Mouse (Mus musculus) thymus, adult 2 months (tissue): ENCODE data around the gene Btbd8.

Experiments
- CTCF ChIP-seq: fragments of 200-500 bp; IDR thresholded peaks from 2 replicates; pipeline ENCODE4 v1.5.1; 2012; ENCODE audit warnings: mild to moderate bottlenecking, control low read depth, low read length, moderate library complexity, borderline replicate concordance; ENCODE audit not compliant: control insufficient read depth, poor library complexity, insufficient read depth; ENCODE audit errors: extremely low read depth
- POLR2A ChIP-seq: fragments of 200-500 bp; IDR thresholded peaks from 2 replicates; pipeline ENCODE4 v1.6.1; 2012; ENCODE audit warnings: mild to moderate bottlenecking, low read length, control low read depth, moderate library complexity; ENCODE audit not compliant: control insufficient read depth, poor library complexity, insufficient read depth; ENCODE audit errors: extremely low read depth

- TF ChIP-seq CTCF (no peak), POLR2A (no peak)
These were observed 72.7 kb downstream of the Btbd8 start for GRCm38 (mm10) chr5:107510503-107510902.
